Mouse (Mus musculus): ENCODE data around the gene Npas2. TPM values are rescaled to one million over a fixed set of nuclear protein-coding genes. Genes with fewer than 3 reads are reported as not detected.

The Npas2 gene
- 19.5 and 21.1 TPM in 2 replicates for polyA plus RNA-seq (2012; rRNA removed)

DNA sequence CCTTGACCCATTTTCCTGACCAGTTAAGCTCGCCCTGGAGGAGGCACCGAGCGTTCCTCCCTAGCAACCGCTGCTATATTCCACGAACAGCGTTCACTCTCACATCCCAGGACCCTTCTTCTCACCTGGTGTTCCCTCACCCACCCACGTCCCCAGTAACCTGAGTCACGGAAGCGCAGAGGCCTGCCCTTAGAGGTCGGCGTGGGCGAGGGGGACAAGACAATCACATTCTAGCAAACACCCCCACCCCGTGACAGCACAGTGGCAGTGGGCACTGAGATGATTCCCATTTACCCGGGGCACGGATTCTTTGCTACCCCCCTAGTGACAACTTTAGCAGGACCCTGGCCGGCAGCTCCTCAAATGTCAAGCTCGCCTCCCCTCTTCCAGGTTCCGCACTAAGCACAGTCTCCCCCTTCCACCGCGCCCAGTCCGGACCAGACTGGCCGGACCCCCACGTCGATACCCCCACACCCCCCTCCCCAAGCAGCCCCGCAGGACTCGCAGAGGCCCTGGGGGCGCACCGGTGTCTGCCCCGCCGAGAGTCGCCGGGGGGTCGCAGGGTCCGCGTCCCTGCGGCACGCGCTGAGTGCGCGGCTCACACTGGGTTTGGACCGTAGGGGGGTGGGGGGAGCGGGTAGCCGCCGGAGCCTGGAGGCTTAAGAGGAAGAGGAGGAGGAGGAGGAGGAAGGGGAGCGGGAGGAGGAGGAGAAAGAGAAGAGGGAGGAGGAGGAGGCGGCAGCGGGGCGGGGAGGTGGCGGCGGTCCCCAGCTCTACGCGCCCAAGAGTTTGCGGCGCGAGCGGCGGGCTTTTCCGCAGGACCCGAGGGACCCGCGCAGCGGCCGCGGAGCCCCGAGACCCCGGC lies at the start of gene Npas2:
Npas2 (plus strand) TSS at position 735 of the 865 bp plus-strand sequence.
- no peak for DNase-seq (ENCODE audit: extremely low spot score in 1 of 2, low spot score in 1 of 2)

DNA sequence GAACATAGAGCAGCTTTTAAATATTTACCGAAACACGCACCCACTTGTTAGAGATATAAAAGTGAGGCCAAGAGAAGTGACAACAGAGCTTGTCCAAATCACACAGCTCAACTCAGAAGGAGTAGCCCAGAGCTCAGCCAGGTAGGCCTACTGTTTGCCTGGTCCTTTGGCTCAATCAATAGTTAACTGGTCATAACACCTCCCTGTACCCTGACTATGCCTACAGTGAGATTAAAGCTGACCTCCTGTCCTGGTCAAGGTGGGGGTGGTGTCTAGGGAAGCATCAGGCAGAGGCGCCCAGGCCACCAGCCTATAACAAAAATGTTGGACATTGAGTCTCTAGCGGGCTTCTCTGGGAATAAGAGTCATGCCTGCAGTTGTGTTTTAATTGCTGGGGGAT lies 36.8 kb upstream of the Npas2 start:
- no peak for DNase-seq (ENCODE audit: extremely low spot score in 1 of 2, low spot score in 1 of 2)

DNA sequence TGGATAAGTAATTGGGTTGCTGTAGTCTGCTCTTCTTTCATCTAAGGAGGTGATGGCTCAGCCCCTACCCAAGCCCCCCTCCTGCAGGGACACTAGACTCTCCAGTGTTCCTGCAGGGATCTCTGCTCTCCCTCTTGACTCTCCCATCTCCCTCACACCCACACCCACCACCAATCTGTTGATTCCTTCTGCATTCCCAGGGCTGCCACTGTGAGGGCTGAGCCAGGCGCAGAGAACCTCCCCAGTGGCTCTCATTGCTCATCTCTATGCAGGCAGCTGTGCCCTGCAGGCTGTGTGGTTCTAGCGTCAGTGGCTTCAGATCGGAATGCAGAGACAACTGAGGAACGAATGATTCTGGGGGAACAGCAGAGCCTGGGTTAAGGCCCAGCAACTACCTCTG lies 33.4 kb upstream of the Npas2 start:
- peak; percentile 61 to 71 for DNase-seq (ENCODE audit: extremely low spot score in 1 of 2, low spot score in 1 of 2)

DNA sequence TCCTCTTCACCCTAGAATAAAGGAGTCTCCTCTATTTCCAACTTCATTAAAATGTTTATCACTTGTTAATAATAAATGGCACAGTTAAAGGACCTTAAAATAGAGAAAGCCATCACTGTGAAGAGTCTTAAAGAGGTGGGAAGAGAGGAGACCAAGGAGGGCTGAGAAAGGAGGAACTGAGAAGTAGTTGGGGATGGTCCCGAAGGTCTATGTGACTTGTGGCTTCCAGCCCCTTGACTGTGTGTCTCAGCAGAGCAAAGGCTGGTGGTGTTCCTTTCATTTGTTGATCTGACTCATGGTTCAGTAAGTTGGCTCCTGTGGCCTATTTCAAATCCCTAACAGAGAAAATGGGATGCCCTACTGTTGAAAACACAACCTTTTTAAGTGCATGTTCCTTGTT lies 30.5 kb upstream of the Npas2 start:
- no peak for DNase-seq (ENCODE audit: extremely low spot score in 1 of 2, low spot score in 1 of 2)

GRCm38 (mm10) chr1:39176690-39177089 lies 16.8 kb upstream of the Npas2 start:
- no peak for DNase-seq (ENCODE audit: extremely low spot score in 1 of 2, low spot score in 1 of 2)

DNA sequence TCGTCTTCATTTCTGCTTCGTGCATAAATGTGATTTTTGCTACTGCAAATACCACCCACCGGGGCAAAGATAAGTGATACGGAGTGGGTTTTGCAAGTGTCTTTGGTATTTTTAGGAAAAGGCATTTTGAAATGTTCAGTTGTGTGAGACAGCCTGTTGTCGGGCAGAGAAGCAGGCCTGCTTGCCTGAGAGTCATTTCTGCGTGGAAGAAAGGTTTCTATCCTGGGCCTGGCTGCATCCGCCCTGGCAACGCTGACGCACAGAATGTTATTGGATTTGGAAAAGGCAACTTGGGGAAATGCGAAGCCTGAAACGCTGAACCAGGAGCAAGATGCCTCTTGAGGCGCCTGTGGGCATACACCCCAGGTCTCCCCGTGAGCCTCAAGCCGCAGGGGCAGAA lies 16.3 kb upstream of the Npas2 start:
- DNase-seq (ENCODE audit: extremely low spot score in 1 of 2, low spot score in 1 of 2): peak; percentile 85 to 86

DNA sequence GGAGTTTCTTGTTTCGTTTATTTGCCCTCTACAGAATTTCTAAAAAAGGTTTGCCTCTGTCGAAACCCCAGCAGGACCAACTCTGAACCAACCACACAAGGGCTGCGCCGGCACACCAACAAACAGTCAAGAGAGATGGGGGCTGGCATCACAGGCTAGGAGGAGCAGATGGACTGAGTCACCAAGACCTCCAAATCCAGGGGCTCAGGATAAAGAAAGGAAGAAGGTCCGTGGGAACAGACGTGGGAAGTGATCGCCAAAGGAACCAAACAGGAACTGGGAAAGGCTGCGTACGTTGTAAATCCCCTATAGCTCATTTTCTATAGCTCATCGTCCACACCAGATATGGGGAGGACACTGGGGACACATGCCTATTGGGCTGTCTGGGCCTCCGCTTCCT lies 13.7 kb upstream of the Npas2 start:
- no peak for DNase-seq (ENCODE audit: extremely low spot score in 1 of 2, low spot score in 1 of 2)

DNA sequence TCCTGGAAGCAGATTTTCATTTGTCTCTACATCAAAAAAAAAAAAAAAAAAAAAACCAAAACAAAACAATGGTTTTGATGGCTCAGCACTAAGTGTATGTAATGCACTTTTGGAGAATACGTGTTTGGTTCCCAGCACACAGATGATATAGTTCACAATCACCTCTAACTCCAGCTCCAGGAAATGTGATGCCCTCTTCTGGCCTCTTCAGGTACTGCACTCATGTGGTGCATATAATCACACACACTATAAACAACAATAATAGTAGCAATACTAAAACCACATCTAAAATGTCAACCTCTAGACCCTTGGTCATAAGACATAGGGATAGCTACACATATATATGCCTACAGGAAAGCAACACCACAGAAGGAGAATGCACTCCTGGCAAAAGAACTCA lies 13.0 kb upstream of the Npas2 start:
- DNase-seq (ENCODE audit: extremely low spot score in 1 of 2, low spot score in 1 of 2): no peak

GRCm38 (mm10) chr1:39181901-39182300 lies 11.6 kb upstream of the Npas2 start:
- DNase-seq (ENCODE audit: extremely low spot score in 1 of 2, low spot score in 1 of 2): no peak

GRCm38 (mm10) chr1:39185833-39186232 lies 7.7 kb upstream of the Npas2 start:
- no peak for DNase-seq (ENCODE audit: extremely low spot score in 1 of 2, low spot score in 1 of 2)

- no peak for DNase-seq (ENCODE audit: extremely low spot score in 1 of 2, low spot score in 1 of 2)
These were observed 6.7 kb upstream of the Npas2 start for GRCm38 (mm10) chr1:39186711-39187437.

DNA sequence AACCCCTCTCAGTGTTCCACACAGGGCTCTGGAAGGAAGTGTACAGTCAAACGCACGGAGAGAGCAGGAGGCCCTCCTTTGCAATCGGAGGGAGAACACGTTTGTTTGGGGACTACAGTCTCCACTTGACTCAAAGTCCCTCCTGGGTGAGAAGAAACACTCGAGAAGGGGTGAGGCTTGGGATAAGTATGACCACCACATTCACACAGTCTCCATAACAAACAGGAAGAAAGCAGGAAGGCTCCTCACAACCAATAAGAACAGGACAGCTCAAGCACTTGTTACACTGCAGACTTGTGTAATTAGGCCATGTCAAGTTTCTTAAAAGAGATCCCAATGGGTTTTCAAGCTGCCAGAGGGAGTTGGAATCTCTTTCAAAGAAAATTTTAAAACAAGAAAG lies 2.4 kb upstream of the Npas2 start:
- DNase-seq (ENCODE audit: extremely low spot score in 1 of 2, low spot score in 1 of 2): no peak

DNA sequence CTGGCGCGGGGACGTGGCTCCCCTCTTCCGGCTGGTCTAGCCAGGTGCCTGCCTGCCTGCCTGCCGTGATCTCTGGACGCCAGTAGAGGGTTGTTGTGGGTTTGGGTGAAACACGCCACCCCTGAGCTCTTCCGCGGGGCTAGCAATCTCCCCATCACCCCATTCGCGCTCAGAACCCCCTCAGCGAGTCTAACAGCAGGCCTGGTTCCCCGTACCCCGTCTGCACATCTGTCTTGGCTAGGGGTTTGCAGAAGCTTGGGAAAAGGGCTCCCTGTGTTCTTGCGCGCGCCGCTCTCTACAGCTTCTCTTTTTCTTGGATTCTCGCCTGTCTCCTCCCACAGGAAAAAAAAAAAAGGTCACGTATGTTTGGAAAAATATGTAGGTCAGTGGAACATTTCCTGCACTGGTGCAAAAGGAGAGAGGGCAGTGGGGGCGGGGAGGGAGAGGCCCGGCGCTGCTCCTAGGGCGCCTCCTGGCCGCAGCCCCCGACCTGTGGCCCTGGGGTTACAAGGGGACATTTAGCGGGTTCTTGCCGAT lies 1.0 kb upstream of the Npas2 start:
- DNase-seq (ENCODE audit: extremely low spot score in 1 of 2, low spot score in 1 of 2): peak; percentile 64 to 81

DNA sequence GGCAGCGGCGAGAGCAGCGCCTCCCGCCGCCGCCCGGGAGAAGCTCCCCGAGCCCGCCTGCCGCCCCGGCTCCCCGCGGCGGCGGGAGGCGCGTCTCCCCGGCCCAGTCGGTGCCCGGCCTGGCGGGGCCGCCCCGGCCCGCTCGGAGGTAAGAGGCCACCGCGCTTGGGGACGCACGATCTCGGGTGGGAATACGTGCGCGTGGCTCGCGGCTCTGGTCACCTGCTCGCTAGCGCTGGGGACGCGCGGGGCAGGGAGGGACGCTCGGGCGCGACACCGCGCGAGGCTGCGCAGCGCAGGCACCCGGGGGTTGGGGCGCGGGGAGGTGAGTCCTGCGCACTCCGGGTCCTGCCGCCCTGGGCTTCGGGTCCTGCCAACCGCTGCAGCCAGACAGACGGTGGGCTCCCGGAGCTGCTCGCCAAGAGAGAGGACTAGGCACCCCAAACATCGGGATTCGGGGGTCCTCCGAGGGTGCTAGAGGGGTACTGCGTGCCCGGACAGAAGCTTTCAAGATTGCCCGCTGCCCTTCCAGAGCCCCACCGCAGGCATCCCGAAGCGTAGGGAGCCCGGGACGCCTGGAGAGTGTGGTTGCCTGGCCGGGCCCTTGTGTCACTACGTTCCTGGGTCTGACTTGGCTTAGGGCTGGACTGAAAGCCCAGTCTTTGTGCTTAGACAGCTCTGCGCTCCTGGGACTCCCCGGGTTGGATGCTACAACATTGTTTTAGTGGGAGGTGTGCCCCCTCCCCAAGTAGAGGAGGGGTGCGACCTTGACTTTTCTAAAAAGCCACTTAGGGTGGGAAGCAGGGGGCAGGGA lies 538 bp downstream of the Npas2 start:
- peak in 1 of 2 experiments; percentile 69 for DNase-seq (ENCODE audit: extremely low spot score in 1 of 2, low spot score in 1 of 2)

- DNase-seq (ENCODE audit: extremely low spot score in 1 of 2, low spot score in 1 of 2): no peak
These were observed 1.4 kb downstream of the Npas2 start for GRCm38 (mm10) chr1:39194959-39195358.

DNA sequence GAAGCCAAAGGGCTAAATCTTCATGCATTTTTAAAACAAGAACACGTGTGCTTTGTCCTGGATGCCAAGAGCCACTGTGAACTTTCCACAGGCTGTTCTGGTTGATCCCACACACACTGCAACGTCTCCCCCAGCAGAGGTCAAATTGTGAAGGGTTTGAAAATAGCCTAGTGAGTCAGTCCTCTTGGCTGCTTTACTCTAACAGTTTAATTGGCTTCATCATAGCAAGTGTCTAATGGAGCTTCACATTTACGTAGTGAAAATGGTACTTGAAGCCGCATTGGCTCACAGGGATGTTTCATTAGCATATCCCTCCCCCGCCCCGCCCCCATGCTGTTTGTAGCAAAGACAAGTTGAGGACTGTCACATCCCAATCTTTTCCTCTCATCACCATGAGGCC lies 2.6 kb downstream of the Npas2 start:
- no peak for DNase-seq (ENCODE audit: extremely low spot score in 1 of 2, low spot score in 1 of 2)

DNA sequence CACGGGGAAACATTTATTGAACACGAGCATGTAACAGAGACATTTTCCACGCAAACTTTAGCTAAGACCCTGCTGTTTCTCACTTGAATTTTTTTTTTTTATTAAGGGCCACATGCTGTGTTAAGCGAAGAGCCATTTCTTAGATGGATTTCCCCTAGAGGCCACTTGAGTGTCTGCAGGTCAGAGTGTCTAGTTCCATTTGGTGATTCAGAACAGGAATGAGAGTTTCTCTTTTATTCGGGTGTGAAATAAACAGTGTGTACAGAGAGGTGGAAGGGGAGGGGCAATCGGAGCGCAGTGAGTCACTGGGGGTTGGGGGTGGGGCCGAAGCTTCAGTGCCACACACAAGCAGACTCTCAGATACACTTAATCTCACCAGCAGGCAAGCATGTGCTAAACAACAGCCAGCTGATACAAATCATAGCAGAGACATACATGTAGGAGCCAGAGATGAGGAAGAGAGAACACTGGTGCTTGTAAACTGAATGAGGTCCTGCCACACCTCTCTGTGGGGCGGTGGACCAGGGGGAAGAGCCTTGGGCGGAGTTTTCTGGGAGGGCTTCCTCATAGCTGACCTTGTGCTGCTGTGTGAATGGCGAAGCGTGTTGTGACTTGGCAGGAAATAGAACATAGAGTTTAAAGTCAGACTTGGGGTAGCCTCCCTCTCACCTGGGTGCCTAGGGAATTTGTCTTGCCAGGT lies 3.3 kb downstream of the Npas2 start:
- DNase-seq (ENCODE audit: extremely low spot score in 1 of 2, low spot score in 1 of 2): no peak

DNA sequence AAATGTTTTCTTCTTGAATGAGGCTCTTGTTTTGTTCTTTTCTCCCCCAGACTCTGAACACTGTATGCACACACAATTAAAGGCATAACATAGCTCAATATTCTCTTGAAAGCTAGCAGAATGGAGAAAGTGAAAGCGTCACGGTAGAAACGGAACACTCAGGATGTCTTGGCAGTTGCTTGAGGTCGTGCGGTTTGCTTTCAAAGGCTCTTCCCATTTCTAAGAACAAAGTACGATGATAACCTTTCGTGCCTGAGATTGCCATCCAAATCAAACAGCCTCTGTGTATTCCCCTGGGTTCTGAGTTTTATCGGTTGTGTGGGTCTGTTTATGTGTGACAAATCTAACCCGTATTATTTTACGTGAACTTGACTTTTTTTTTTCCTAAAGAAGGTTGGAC lies 11.5 kb downstream of the Npas2 start:
- DNase-seq (ENCODE audit: extremely low spot score in 1 of 2, low spot score in 1 of 2): no peak

DNA sequence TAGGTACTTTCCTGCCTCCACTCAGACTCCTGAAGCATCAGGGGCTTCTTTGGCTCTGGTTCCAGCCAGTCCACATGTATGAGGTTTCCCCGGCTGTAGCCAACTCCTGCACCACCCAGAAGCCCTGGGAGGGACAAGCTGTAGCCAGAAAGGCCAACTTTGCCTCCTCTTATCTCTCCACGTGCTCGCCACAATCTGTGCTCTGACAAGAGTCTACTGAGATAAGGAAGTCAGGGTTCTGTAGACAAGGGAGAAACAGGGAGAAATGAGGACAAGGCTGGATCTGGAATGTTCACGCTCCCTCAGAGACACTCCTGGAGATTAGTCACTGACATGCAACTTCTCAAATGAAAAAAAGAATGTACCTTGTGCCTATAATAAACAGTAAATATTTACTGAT lies 12.2 kb downstream of the Npas2 start:
- DNase-seq (ENCODE audit: extremely low spot score in 1 of 2, low spot score in 1 of 2): no peak

GRCm38 (mm10) chr1:39206942-39207341 lies 13.4 kb downstream of the Npas2 start:
- DNase-seq (ENCODE audit: extremely low spot score in 1 of 2, low spot score in 1 of 2): peak; percentile 48 to 73

All from frontal cortex, adult 2 months (tissue).